Mouse (Mus musculus) liver, embryonic 14.5 days (tissue): ENCODE data around the gene Fbxw4.

Source experiments
- CTCF ChIP-seq: IDR thresholded peaks from 2 replicates; pipeline ENCODE4 v1.5.1; 2016; ENCODE audit warnings: antibody characterized with exemption, low read depth, control low read depth
- EP300 ChIP-seq: IDR thresholded peaks from 2 replicates; pipeline ENCODE4 v1.6.1; 2016; ENCODE audit warnings: antibody characterized with exemption, low read depth

- TF ChIP-seq CTCF, result no peak
- TF ChIP-seq EP300, result peak; percentile 82
Measured at GRCm38 (mm10) chr19:45652286-45652988, 7.7 kb downstream of the Fbxw4 start.
